Mouse (Mus musculus): ENCODE measurements at regions not wholly inside any gene's neighbourhood (a gene's known extent, or its start where the extent isn't known, plus 50 kb on each side); places are given as distances from the start of the nearest gene placed in this dataset.

- Histone ChIP-seq H3K27ac (peak overlapping the region; percentile 37), H3K4me1 (peaks cover 67% of the 10 kb centered on the region), H3K27me3 (no peaks in the 10 kb centered on the region), H3K9me3 (no peaks in the 10 kb centered on the region), H3K36me3 (no peaks in the 10 kb centered on the region), H3K4me3 (no peak overlapping the region), H3K9ac (no peak overlapping the region), H3K4me2 (replicated peaks) (no peak overlapping the region)
- 48% methylated on average over 6 of the region's 6 CpGs for WGBS
- no peak for ATAC-seq (ENCODE audit: insufficient number of reproducible peaks, insufficient read depth, low FRiP score, low TSS enrichment)
These were observed 60.8 kb downstream of the Rpusd4 start for GRCm38 (mm10) chr9:35328503-35328902.

- Histone ChIP-seq H3K9me3 (no peaks in the 10 kb centered on the region), H3K4me3 (no peak overlapping the region), H3K27me3 (no peaks in the 10 kb centered on the region), H3K27ac (peak overlapping the region; percentile 93), H3K4me1 (peaks cover 81% of the 10 kb centered on the region), H3K36me3 (no peaks in the 10 kb centered on the region), H3K9ac (no peak overlapping the region), H3K4me2 (replicated peaks) (no peak overlapping the region)
- no peak for ATAC-seq (ENCODE audit: insufficient number of reproducible peaks, insufficient read depth, low FRiP score, low TSS enrichment)
- WGBS = 86% methylated on average over 2 of the region's 2 CpGs
These were observed 62.7 kb downstream of the Rpusd4 start for GRCm38 (mm10) chr9:35330386-35330785.

- no peak overlapping the region for H3K9ac ChIP-seq
- H3K27me3 ChIP-seq = no peaks in the 10 kb centered on the region
- no peak overlapping the region for H3K4me3 ChIP-seq
- peak; percentile 83 for ATAC-seq (ENCODE audit: insufficient number of reproducible peaks, insufficient read depth, low FRiP score, low TSS enrichment)
- H3K4me2 ChIP-seq (replicated peaks) = no peak overlapping the region
- H3K36me3 ChIP-seq = no peaks in the 10 kb centered on the region
- peak overlapping the region; percentile 93 for H3K27ac ChIP-seq
- peaks cover 90% of the 10 kb centered on the region for H3K4me1 ChIP-seq
- WGBS = 7% methylated on average over 7 of the region's 7 CpGs
- no peaks in the 10 kb centered on the region for H3K9me3 ChIP-seq
These were observed 63.6 kb downstream of the Rpusd4 start for GRCm38 (mm10) chr9:35331241-35331680.

DNA sequence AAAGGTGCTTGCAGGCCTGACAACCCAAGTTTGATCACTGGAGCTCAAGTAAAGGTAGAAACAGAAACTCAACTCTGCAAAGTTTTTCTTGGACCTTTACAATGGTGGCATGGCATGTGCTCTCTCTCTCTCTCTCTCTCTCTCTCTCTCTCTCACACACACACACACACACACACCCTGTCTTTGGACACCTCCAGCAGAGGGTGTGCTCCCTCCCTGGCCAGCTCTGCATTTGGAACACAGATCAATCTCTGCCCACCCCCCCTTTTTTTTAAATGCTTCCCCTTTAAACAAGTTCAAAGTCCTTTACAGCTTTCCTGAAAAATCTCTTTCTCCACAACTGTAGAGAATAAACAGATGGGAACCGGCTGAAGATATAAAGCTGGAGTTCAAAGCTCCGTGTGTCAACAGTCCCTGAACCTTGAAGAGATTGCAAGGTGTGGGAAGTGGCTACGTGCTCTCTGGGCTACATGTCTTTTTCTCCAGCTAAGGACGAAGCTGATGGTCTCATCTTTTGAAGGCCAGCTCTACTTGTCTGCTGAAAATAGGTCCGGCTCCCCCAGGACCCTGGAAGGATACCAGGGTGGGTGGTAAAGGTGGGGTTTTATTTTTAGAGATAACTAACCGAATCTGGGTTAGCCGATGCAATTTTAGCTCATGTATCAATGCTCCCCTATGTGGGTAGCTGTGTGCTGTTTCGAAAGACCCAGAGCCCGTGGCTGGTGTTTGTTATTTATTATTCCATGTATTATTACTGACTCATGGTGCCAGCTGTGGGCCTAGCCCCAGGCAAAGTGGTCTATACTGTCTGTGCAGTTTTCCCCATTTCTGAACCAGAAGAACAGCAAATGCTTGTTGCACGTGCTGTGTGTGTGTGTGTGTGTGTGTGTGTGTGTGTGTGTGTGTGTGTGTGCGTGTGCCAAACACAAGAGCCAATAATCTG, 65.3 kb downstream of the Rpusd4 start:
- peak overlapping the region; percentile 93; the same call in 1 of the 2 replicates for H3K27ac ChIP-seq
- H3K4me1 ChIP-seq = peaks cover 85% of the 10 kb centered on the region
- no peak overlapping the region for H3K4me2 ChIP-seq (replicated peaks)
- H3K4me3 ChIP-seq = no peak overlapping the region
- H3K36me3 ChIP-seq = no peaks in the 10 kb centered on the region
- no peaks in the 10 kb centered on the region for H3K27me3 ChIP-seq
- WGBS = 57% methylated on average over 11 of the region's 11 CpGs
- no peaks in the 10 kb centered on the region for H3K9me3 ChIP-seq
- no peak overlapping the region for H3K9ac ChIP-seq
- no peak for ATAC-seq (ENCODE audit: insufficient number of reproducible peaks, insufficient read depth, low FRiP score, low TSS enrichment)

DNA sequence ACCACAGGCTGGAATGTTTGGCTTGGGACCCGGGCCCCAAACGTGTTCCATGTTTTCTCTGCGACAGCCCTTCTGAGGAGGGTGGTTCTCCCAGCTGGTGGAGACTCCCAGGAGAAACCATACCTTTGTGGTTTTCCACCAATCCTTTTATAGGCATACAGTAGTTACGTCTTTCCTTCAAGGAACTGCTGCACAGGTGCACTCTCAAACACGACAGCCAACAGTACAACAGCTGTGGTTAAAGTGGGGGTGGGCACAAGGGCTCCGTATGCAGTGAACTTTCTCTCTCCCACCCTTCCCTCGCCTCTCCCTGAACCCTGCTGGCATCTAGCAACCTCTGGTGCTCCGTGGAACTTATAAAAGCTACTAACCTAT, 66.0 kb downstream of the Rpusd4 start:
- Histone ChIP-seq H3K4me1 (peaks cover 86% of the 10 kb centered on the region), H3K9ac (no peak overlapping the region), H3K27ac (0 out of 2 replicates have a peak overlapping the region, but pooled peaks have one; percentile 4), H3K27me3 (no peaks in the 10 kb centered on the region), H3K4me3 (no peak overlapping the region), H3K36me3 (no peaks in the 10 kb centered on the region), H3K4me2 (replicated peaks) (no peak overlapping the region), H3K9me3 (no peaks in the 10 kb centered on the region)
- ATAC-seq (ENCODE audit: insufficient number of reproducible peaks, insufficient read depth, low FRiP score, low TSS enrichment) = no peak
- WGBS = 47% methylated on average over 8 of the region's 8 CpGs

- Histone ChIP-seq H3K36me3 (no peaks in the 10 kb centered on the region), H3K27me3 (no peaks in the 10 kb centered on the region), H3K4me2 (replicated peaks) (no peak overlapping the region), H3K27ac (peak overlapping the region; percentile 84; the same call in 1 of the 2 replicates), H3K4me1 (peaks cover 89% of the 10 kb centered on the region), H3K9ac (no peak overlapping the region), H3K9me3 (no peaks in the 10 kb centered on the region), H3K4me3 (no peak overlapping the region)
- no peak for ATAC-seq (ENCODE audit: insufficient number of reproducible peaks, insufficient read depth, low FRiP score, low TSS enrichment)
- 50% methylated on average over 5 of the region's 5 CpGs for WGBS
These were observed 66.9 kb downstream of the Rpusd4 start for GRCm38 (mm10) chr9:35334536-35334935.

DNA sequence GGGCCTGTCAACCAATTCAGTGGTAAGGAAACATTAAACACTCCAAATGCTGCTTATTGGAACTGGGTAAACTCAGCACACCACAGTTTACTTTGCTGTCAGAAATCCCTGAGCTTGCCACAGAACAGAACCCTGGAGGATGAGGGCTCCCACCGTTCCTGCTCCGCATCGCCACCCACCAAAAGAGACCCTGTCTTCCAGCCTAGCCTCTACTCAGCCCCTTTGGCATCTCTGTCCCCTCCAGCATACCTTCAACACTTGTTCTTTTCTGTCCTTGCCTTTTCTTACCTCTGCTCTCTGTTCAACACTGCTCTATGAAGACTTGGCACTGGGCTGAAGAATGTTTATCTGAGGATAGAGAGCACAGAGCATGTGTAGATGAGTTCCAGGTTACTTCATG, 67.5 kb downstream of the Rpusd4 start:
- Histone ChIP-seq H3K9ac (no peak overlapping the region), H3K27ac (peak overlapping the region; percentile 84), H3K9me3 (no peaks in the 10 kb centered on the region), H3K36me3 (no peaks in the 10 kb centered on the region), H3K4me1 (peaks cover 89% of the 10 kb centered on the region), H3K27me3 (no peaks in the 10 kb centered on the region), H3K4me2 (replicated peaks) (no peak overlapping the region), H3K4me3 (no peak overlapping the region)
- ATAC-seq (ENCODE audit: insufficient number of reproducible peaks, insufficient read depth, low FRiP score, low TSS enrichment) = no peak
- 71% methylated on average over 3 of the region's 3 CpGs for WGBS

- Histone ChIP-seq H3K9me3 (no peaks in the 10 kb centered on the region), H3K36me3 (no peaks in the 10 kb centered on the region), H3K4me1 (peaks cover 89% of the 10 kb centered on the region), H3K27me3 (no peaks in the 10 kb centered on the region), H3K9ac (no peak overlapping the region), H3K27ac (peak overlapping the region; percentile 84), H3K4me3 (no peak overlapping the region), H3K4me2 (replicated peaks) (no peak overlapping the region)
- WGBS = 49% methylated on average over 15 of the region's 15 CpGs
- ATAC-seq (ENCODE audit: insufficient number of reproducible peaks, insufficient read depth, low FRiP score, low TSS enrichment) = peak; percentile 24; the same call in 1 of the 2 replicates
These were observed 68.4 kb downstream of the Rpusd4 start for GRCm38 (mm10) chr9:35335888-35336700.

- H3K27me3 ChIP-seq = no peaks in the 10 kb centered on the region
These were observed 69.0 kb downstream of the Rpusd4 start for GRCm38 (mm10) chr9:35336701-35337055.

DNA sequence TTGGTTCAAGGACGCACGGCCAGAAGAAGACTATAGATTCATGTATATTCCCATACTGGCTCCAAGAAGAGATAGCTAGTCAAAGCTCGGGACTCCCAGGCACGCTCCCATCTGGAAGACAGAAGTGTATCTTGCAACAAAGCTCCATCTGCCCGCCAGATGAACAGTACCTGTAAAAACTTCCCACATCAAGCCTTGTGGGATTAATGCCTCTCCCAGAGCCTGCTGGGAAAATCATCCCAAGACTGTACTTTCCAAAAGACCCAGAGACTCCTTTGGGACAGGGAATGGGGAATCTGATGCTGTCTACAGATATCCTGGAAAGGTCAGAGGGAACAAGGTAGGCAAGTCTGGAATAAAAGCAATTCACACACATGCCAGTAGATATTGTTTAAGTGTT, 71.2 kb downstream of the Rpusd4 start:
- Histone ChIP-seq H3K4me1 (peaks cover 80% of the 10 kb centered on the region), H3K4me3 (no peak overlapping the region), H3K36me3 (no peaks in the 10 kb centered on the region), H3K9me3 (no peaks in the 10 kb centered on the region), H3K4me2 (replicated peaks) (no peak overlapping the region), H3K27ac (peak overlapping the region; percentile 32; the same call in 1 of the 2 replicates), H3K9ac (no peak overlapping the region), H3K27me3 (no peaks in the 10 kb centered on the region)
- ATAC-seq (ENCODE audit: insufficient number of reproducible peaks, insufficient read depth, low FRiP score, low TSS enrichment) = no peak
- WGBS = 56% methylated on average over 5 of the region's 5 CpGs

More at GRCm38 (mm10) chr9:35336701-35337055, 69.0 kb downstream of the Rpusd4 start:
- ATAC-seq (ENCODE audit: insufficient number of reproducible peaks, insufficient read depth, low FRiP score, low TSS enrichment) = no peak
- no peak overlapping the region for H3K4me2 ChIP-seq (replicated peaks)
- H3K4me3 ChIP-seq = no peak overlapping the region
- H3K36me3 ChIP-seq = no peaks in the 10 kb centered on the region
- H3K9me3 ChIP-seq = no peaks in the 10 kb centered on the region
- H3K27ac ChIP-seq = peak overlapping the region; percentile 84; the same call in 1 of the 2 replicates
- no peak overlapping the region for H3K9ac ChIP-seq
- WGBS = 73% methylated on average over 5 of the region's 5 CpGs
- peaks cover 88% of the 10 kb centered on the region for H3K4me1 ChIP-seq

DNA sequence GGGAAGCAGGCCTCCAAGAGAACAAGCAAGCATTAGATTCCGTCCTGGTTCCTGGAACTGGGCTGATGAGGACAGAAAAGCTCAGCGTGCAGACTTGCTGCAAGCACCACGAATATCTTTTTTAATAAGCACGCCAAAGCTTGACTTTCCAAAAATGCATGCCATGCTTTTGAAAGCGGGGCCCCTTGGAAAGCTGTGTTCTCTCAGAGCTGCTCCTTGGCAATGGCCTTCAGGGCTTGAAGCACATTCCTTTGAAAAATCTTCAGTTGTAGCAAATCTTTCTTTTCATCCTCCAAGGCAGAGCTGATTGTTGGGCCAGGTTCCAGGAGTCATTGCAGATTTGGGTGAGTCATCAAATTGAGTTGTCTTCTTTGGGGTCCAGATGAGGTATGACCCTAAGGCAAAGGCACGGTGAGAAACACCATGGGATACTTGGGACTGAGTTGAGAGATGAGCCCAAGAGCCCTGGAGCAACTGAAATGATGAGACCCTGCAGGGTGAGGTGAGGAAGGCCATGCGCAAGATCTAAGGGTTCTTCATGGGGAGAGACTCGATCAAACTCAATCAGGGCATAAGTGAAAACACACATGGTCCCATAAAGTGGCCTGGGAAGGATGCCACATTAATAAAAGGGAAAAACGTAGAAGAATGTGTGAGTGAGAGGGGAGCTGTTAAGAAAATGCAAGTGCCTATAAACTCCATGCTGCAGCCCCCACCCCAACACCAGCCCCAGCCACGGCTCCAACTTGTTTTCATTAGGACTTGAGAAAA, 72.0 kb downstream of the Rpusd4 start:
- Histone ChIP-seq H3K4me3 (no peak overlapping the region), H3K27ac (peak overlapping the region; percentile 52), H3K4me1 (peaks cover 76% of the 10 kb centered on the region), H3K36me3 (no peaks in the 10 kb centered on the region), H3K9ac (no peak overlapping the region), H3K27me3 (no peaks in the 10 kb centered on the region), H3K9me3 (no peaks in the 10 kb centered on the region), H3K4me2 (replicated peaks) (no peak overlapping the region)
- 62% methylated on average over 10 of the region's 10 CpGs for WGBS
- no peak for ATAC-seq (ENCODE audit: insufficient number of reproducible peaks, insufficient read depth, low FRiP score, low TSS enrichment)
